Mouse (Mus musculus) hindbrain, embryonic 10.5 days (tissue): ENCODE data around the gene Lrguk. TPM values are rescaled to one million over a fixed set of nuclear protein-coding genes. Genes with fewer than 3 reads are reported as not detected.

Experiments used
- DNase-seq: peaks from one replicate; pipeline ENCODE4 v3.0.0-alpha.2; 2017; ENCODE audit warnings: low spot score
- H3K27ac ChIP-seq: fragments of 300-500 bp; sonication (generic); 2 replicates; pipeline ENCODE4 v1.5.1; 2016; ENCODE audit warnings: mild to moderate bottlenecking, moderate library complexity
- H3K27me3 ChIP-seq: fragments of 300-500 bp; sonication (generic); 2 replicates; pipeline ENCODE4 v1.6.1; 2016; ENCODE audit warnings: mild to moderate bottlenecking; ENCODE audit not compliant: poor library complexity, insufficient read depth, severe bottlenecking
- H3K36me3 ChIP-seq: fragments of 300-500 bp; sonication (generic); 2 replicates; pipeline ENCODE4 v1.6.1; 2016; ENCODE audit warnings: mild to moderate bottlenecking, moderate library complexity
- H3K4me1 ChIP-seq: fragments of 300-500 bp; sonication (generic); replicated peaks from 2 replicates; pipeline ENCODE4 v1.6.1; 2016; ENCODE audit warnings: mild to moderate bottlenecking
- H3K4me3 ChIP-seq: fragments of 300-500 bp; sonication (generic); 2 replicates; pipeline ENCODE4 v1.5.1; 2016; ENCODE audit warnings: mild to moderate bottlenecking, moderate library complexity
- H3K9me3 ChIP-seq: fragments of 300-500 bp; sonication (generic); 2 replicates; pipeline ENCODE4 v1.6.1; 2016; ENCODE audit warnings: mild to moderate bottlenecking, moderate library complexity
- WGBS: fragments of 180-500 bp; shearing (Covaris S2); methylation state at CpG from one replicate; pipeline ENCODE4 v1.1.7; 2016; 5-methylcytosine and 5-hydroxymethylcytosine counted together
- polyA plus RNA-seq: library from polyadenylated mRNA; unstranded; fragments of >200 nt; fragmentation: Nextera tagmentation; extraction: Ambion mirVana; gene quantifications from 2 replicates; pipeline ENCODE4 v1.2.1, GENCODE M21; 2016

Gene Lrguk
- polyA plus RNA-seq, 1 experiment from 2014 or later, result 1.0 TPM

DNA sequence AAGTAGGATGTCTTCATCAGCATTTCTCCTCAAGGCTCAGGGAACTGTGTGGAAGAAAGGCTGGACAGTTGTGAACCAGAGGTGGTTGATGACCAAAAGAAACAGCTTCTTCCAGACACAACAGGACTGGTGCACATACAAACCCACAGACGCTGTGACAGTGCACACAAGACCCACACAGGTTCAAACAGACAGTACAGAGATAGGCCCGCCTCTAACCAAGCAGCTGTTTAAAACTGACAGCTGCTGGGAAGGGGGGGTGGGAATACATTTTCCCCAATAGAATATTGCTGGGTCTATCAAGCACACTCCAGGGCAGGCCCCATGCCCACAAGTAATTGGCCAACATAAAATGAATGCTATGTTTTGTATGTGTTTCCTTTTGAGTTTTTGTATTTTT is 95.2 kb downstream of the Lrguk start:
- no peak overlapping the region for H3K4me3 ChIP-seq
- H3K36me3 ChIP-seq, result no peaks in the 10 kb centered on the region
- DNase-seq, result no peak
- H3K27ac ChIP-seq, result no peak overlapping the region
- no peaks in the 10 kb centered on the region for H3K4me1 ChIP-seq
- 86% methylated on average over 2 of the region's 2 CpGs for WGBS
- H3K9me3 ChIP-seq, result no peaks in the 10 kb centered on the region
- no peaks in the 10 kb centered on the region for H3K27me3 ChIP-seq

DNA sequence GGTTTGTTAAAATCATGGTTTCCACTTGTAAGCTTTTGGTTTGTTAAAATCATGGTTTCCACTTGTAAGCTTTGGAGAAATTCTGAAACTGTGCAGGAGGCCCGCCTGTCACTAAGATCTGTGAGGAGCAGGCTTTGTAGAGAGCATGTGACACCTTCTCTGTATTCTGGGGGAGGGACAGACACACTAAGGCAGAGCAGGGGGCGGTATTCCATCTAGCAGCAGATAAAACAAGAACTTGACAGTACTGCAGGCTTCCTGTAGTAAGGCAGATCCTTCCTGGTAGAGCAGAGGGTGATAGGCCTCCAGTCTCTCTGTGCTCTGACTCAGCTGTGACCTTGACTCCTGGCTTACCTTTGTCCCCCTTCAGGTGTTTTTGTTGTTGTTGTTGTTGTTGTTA is 100.0 kb downstream of the Lrguk start:
- WGBS, result 81% methylated on average over 2 of the region's 2 CpGs
- H3K4me3 ChIP-seq, result no peak overlapping the region
- no peaks in the 10 kb centered on the region for H3K27me3 ChIP-seq
- no peaks in the 10 kb centered on the region for H3K36me3 ChIP-seq
- H3K4me1 ChIP-seq, result no peaks in the 10 kb centered on the region
- DNase-seq, result no peak
- H3K27ac ChIP-seq, result no peak overlapping the region
- H3K9me3 ChIP-seq, result no peaks in the 10 kb centered on the region

DNA sequence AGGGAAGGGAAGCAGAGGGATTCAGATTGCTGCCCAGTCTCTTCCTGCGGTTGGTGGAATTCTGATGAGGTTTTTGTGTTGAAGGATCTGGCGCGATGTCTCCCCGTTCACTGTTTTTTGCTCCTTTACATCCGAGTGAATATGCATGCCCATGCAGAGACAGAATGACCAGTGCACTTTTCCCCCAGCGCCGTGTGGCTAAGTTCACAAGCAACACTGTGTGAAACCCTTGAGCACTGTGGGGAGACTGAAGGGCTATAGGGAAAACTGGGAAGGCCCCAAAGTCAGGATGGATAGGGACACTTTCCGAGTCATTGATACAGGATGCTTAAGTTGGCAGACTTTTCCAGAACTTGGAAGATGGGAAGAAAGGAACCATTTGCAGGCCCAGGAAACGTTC is 103.1 kb downstream of the Lrguk start:
- H3K4me1 ChIP-seq, result no peaks in the 10 kb centered on the region
- H3K27ac ChIP-seq, result no peak overlapping the region
- no peaks in the 10 kb centered on the region for H3K27me3 ChIP-seq
- H3K36me3 ChIP-seq, result no peaks in the 10 kb centered on the region
- no peak overlapping the region for H3K4me3 ChIP-seq
- WGBS, result 88% methylated on average over 9 of the region's 9 CpGs
- H3K9me3 ChIP-seq, result no peaks in the 10 kb centered on the region
- DNase-seq, result no peak

DNA sequence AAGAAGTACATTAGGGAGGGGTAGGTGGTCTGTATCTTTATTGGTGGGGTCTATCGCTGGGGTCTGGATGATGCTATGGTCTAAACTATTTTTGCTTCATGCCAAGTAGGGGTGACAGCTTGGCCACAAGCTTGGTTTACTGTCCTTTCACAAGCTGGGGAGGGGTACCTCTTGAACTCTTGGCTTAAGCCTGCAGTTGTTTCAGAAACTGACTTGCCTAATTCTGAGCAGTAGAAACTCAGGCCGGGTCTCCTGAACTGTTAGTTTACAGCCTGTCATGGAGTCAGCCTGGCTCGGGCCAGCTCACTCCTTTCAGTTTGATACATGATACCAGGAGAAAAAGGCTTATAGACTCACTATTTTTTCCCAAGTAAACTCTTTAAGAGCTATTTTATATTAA is 109.1 kb downstream of the Lrguk start:
- H3K27me3 ChIP-seq, result no peaks in the 10 kb centered on the region
- no peaks in the 10 kb centered on the region for H3K36me3 ChIP-seq
- 93% methylated on average over 3 of the region's 3 CpGs for WGBS
- no peaks in the 10 kb centered on the region for H3K4me1 ChIP-seq
- no peak overlapping the region for H3K4me3 ChIP-seq
- no peak for DNase-seq
- H3K9me3 ChIP-seq, result no peaks in the 10 kb centered on the region
- H3K27ac ChIP-seq, result no peak overlapping the region

DNA sequence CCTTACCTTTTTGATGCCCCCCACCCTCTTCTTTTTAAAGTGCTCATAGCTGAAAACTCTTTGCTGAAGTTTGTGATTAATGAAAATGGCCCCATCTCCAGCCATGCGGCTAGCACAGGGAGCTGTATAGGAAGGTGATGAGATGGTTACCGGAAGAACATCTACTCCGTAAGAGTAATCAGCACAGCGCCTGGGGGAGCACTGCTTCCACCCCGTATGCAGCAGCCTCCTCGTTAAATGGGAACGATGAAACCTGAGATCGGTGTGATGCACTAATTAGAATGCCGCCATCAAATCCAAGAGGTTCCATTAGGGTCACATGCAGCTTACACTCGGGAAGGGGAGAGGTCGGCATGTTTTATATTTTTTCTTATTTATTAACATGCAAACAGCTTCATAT is 113.7 kb downstream of the Lrguk start:
- 81% methylated on average over 11 of the region's 11 CpGs for WGBS

DNA sequence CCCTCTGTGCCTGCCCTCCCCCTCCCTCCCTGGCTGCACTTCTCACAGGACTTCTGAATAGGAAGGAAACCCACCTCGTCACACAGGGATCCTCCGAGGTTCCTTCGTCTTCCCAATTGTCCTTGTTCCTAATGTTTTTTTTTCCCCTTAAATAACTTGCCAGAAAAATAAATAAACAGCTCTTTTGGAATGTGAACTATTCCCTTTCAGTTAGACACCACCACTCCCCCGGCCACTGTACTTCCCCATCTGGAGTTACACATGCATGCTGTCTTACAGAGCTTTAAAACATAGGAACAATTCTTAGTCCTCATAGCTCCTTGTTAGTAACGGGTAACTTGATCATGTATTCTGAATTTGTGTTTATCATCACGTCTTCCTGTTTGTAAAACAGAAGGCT is 116.8 kb downstream of the Lrguk start:
- DNase-seq, result no peak
- 0 out of 2 replicates have a peak, but pooled peaks cover 7% of the 10 kb centered on the region for H3K9me3 ChIP-seq
- H3K27me3 ChIP-seq, result no peaks in the 10 kb centered on the region
- H3K4me3 ChIP-seq, result no peak overlapping the region
- 66% methylated on average over 6 of the region's 6 CpGs for WGBS
- no peaks in the 10 kb centered on the region for H3K36me3 ChIP-seq
- H3K4me1 ChIP-seq, result no peaks in the 10 kb centered on the region
- H3K27ac ChIP-seq, result no peak overlapping the region

More for the DNA sequence above, 113.7 kb downstream of the Lrguk start:
- H3K27me3 ChIP-seq, result no peaks in the 10 kb centered on the region
- no peak for DNase-seq
- no peak overlapping the region for H3K4me3 ChIP-seq
- H3K36me3 ChIP-seq, result no peaks in the 10 kb centered on the region
- 0 out of 2 replicates have a peak, but pooled peaks cover 7% of the 10 kb centered on the region for H3K9me3 ChIP-seq
- no peaks in the 10 kb centered on the region for H3K4me1 ChIP-seq
- no peak overlapping the region for H3K27ac ChIP-seq

DNA sequence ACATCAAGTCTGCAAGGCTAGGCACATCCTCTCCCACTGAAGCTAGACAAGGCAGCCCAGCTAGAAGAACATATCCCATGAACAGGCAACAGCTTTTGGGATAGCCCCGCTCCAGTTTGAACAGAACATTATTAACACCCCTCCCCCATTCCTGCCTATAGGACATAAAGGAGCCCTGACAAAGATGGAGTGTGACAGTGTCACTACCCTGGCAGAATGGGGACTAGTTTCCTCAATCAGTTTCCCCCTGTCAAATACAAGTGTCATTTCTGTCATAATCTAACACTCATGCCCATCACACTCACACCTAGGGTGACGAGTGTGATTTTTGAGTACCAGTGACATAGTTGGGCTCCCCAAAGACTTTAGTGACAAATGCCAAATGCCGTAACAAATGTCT is 118.8 kb downstream of the Lrguk start:
- 0 out of 2 replicates have a peak, but pooled peaks cover 7% of the 10 kb centered on the region for H3K9me3 ChIP-seq
- 90% methylated on average over 3 of the region's 3 CpGs for WGBS
- peaks cover 2% of the 10 kb centered on the region; the same call in 1 of the 2 replicates for H3K4me1 ChIP-seq
- no peaks in the 10 kb centered on the region for H3K36me3 ChIP-seq
- DNase-seq, result no peak
- H3K27me3 ChIP-seq, result no peaks in the 10 kb centered on the region
- no peak overlapping the region for H3K4me3 ChIP-seq
- no peak overlapping the region for H3K27ac ChIP-seq

DNA sequence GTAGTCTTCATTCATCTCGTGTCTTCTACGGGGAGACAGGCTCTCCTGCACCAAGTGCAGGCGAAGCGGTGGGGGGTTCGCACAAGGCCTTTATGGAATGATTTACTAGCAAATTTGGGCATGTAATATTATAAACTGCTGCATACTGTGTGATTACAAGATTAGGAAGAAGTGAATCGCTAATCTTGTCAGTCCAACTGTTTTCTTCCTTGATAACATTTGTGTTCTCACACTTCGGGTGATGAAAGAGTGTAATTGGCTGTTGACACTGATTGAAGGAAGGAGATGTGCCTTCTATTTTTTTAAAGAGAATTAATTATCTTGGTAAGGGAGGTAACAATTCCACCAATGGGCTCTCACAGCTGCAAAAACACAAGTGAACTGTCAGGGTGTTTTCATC is 119.4 kb downstream of the Lrguk start:
- H3K4me3 ChIP-seq, result no peak overlapping the region
- 0 out of 2 replicates have a peak, but pooled peaks cover 7% of the 10 kb centered on the region for H3K9me3 ChIP-seq
- H3K4me1 ChIP-seq, result peaks cover 6% of the 10 kb centered on the region
- DNase-seq, result no peak
- no peaks in the 10 kb centered on the region for H3K27me3 ChIP-seq
- H3K27ac ChIP-seq, result no peak overlapping the region
- H3K36me3 ChIP-seq, result no peaks in the 10 kb centered on the region
- WGBS, result 87% methylated on average over 7 of the region's 7 CpGs

DNA sequence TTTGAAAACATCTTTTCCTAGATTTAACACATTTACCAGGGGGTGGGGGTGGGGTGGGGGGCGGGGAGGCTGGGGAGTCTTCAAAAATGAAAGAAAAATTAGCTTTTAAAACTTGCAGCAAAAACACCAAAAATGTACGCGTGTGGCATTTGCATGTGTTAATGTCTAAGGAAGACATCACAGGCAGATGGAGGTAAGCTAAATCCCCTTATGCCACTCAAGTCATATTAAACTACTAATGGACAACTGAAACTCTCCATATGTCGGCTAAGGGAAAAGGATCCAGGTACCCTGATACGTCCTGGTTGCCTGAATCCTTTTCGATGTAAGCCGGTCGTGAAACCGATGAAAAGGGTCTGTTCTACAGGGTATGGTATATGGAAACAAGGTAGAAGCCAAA is 119.8 kb downstream of the Lrguk start:
- peaks cover 10% of the 10 kb centered on the region for H3K4me1 ChIP-seq
- H3K4me3 ChIP-seq, result no peak overlapping the region
- no peak for DNase-seq
- H3K27ac ChIP-seq, result no peak overlapping the region
- WGBS, result 89% methylated on average over 9 of the region's 9 CpGs
- 0 out of 2 replicates have a peak, but pooled peaks cover 7% of the 10 kb centered on the region for H3K9me3 ChIP-seq
- H3K27me3 ChIP-seq, result no peaks in the 10 kb centered on the region
- H3K36me3 ChIP-seq, result no peaks in the 10 kb centered on the region

DNA sequence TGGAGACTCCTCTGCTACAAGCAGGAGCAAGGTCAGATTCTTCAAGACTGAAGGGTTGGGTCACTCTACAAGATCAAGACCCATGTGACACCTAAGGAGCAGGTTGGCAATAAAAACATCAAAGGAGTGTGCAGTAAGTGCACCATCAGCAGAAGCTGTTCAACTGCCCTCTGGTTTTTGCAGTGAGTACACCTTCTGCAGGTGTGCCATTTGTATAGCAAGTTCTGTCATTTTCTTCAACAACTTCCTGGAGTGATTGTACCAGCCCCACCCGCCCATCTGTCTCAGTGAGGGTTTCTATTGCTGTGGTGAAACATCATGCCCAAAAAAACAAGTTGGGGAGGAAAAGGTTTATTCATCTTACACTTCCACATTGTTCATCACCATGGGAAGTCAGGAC is 120.6 kb downstream of the Lrguk start:
- no peak for DNase-seq

DNA sequence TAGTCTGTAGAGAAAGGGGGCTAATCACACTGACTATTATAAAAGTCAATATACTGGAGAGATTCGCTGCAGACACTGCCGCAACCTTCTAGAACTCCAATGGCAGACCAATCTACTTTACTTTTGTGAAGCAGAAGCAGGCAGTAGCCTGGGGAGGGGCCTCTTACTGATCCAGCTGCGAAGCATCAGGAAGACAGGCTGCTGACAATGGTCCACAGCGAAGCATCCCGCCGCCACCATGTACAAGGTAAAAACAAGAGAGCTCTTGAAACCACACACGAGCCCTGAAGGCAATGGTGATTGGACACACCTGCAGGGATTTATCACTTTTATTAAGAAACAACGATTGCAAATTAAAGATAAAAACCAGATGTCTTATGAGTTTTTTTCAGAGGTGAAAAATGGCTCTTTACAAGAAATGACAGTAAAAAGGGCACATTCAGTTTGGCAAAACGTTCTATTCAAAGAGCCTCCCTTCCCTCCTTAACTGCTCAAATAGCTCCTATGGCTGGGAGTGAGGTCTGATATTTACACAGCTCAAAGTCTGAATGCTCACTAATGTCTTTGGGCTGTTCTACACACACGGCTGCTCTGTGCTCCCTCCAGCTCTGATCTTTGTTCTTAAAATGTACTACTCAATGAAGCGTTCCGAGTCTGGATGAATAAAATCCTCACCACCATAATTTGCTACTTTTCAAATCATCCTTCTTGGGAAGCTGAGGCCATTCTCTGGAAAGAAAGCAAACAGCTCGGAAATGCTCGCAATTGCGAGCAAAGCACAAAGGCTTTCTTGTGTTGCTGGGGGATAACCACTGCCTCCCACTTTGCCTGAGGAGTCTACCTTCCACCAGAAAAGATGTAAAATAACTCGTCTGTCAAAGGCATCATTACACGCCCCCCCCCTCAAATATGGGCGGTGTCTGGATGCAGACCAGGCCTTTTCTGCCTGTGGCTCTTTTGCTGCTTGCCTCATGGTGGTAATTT is 124.1 kb downstream of the Lrguk start:
- H3K9me3 ChIP-seq, result no peaks in the 10 kb centered on the region
- H3K4me3 ChIP-seq, result no peak overlapping the region
- no peak for DNase-seq
- H3K4me1 ChIP-seq, result peaks cover 25% of the 10 kb centered on the region
- no peaks in the 10 kb centered on the region for H3K27me3 ChIP-seq
- peaks cover 23% of the 10 kb centered on the region for H3K36me3 ChIP-seq
- H3K27ac ChIP-seq, result peak overlapping the region; percentile 59; the same call in 1 of the 2 replicates
- WGBS, result 69% methylated on average over 18 of the region's 18 CpGs

More for the DNA sequence above, 120.6 kb downstream of the Lrguk start:
- H3K4me3 ChIP-seq, result no peak overlapping the region
- 85% methylated on average over 1 of the region's 1 CpGs for WGBS
- peaks cover 18% of the 10 kb centered on the region for H3K4me1 ChIP-seq
- 0 out of 2 replicates have a peak, but pooled peaks cover 7% of the 10 kb centered on the region for H3K9me3 ChIP-seq
- H3K36me3 ChIP-seq, result no peaks in the 10 kb centered on the region
- H3K27ac ChIP-seq, result no peak overlapping the region
- no peaks in the 10 kb centered on the region for H3K27me3 ChIP-seq

DNA sequence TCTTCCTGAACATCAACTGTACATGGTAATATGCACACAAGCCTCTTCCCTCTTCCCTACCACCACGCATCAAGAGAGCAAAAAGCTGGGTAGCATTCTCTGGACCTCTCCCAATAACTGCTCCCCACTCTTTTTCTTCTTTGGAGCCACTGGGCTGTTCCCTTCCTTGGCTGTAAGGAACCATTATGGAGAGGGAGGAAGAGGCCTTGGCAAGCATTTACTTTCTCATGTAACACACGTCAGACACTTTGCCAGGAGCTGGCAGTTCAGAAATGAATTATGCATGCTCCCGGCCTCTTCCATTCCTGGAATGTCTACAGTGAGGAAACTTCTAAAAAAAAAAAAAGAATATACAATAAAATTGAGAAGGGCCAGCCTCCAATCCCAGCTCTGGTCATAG is 125.0 kb downstream of the Lrguk start:
- H3K27ac ChIP-seq, result peak overlapping the region; percentile 59; the same call in 1 of the 2 replicates
- no peaks in the 10 kb centered on the region for H3K9me3 ChIP-seq
- H3K4me3 ChIP-seq, result no peak overlapping the region
- no peak for DNase-seq
- peaks cover 31% of the 10 kb centered on the region for H3K36me3 ChIP-seq
- no peaks in the 10 kb centered on the region for H3K27me3 ChIP-seq
- WGBS, result 78% methylated on average over 3 of the region's 3 CpGs
- peaks cover 25% of the 10 kb centered on the region for H3K4me1 ChIP-seq

DNA sequence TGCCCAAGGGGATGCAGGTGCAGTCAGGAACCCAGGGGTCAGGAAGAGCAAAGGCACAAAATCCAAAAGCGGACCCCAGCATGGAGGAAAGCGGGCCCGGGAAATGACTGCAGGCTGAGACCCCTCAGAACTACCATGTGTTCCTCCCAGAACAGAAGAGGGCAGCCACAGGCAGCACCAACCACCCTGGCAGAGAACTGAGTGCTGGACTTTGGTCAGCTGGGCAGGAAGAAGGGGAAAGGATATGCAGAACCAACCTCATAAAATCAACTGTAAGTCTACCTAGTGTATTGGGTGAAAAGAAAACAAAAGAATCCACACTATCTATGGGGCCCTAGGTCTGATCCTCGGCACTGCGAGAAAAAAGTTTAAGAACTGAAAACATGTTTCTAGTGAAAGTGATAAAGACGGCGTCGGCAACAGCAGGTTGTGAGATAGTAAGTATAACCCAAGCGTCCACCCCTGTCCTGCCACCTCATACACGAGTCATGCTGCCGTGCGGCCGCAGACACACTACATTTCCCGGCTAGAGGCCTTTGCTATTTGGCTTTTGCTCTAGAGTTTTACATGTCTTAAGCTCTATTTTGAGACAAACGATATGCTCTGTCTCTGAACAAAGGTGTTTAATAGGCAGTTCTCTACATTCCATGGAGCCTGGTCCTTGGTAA is 126.0 kb downstream of the Lrguk start:
- no peak for DNase-seq
- H3K4me3 ChIP-seq, result no peak overlapping the region
- H3K36me3 ChIP-seq, result peaks cover 42% of the 10 kb centered on the region
- H3K9me3 ChIP-seq, result no peaks in the 10 kb centered on the region
- no peak overlapping the region for H3K27ac ChIP-seq
- H3K4me1 ChIP-seq, result peaks cover 25% of the 10 kb centered on the region
- H3K27me3 ChIP-seq, result no peaks in the 10 kb centered on the region
- 94% methylated on average over 15 of the region's 15 CpGs for WGBS
